8 mouse cellular contexts compared by ENCODE assay signal in genomic region chr3:15154153-15154552, GRCm38 (mm10).
DNase-seq lines count a peak whose midpoint lies in the region; ATAC-seq lines count a peak whose summit lies in the region.

No protein-coding gene starts in this region.

- no peak overlapping the region for H3K4me2 ChIP-seq in lung, embryonic 15.5 days

- peak; percentile 76; the same call in 1 of the 2 replicates for ATAC-seq in lung, embryonic 15.5 days (ENCODE audit: borderline replicate concordance, extremely low read depth, low FRiP score, low TSS enrichment)
- no peak for ATAC-seq in erythroblast, adult 5-6 weeks (replicated peaks; ENCODE audit: low FRiP score, poor library complexity, severe bottlenecking)

- no peaks in the 10 kb centered on the region for H3K27me3 ChIP-seq in lung, embryonic 15.5 days

- peak overlapping the region; percentile 27 for H3K27ac ChIP-seq in lung, embryonic 15.5 days

- no peak overlapping the region for H3K9ac ChIP-seq in lung, embryonic 15.5 days

- peaks cover 14% of the 10 kb centered on the region for H3K4me1 ChIP-seq in lung, embryonic 15.5 days

- no peaks in the 10 kb centered on the region for H3K36me3 ChIP-seq in lung, embryonic 15.5 days

- H3K4me3 ChIP-seq in lung, embryonic 15.5 days = no peak overlapping the region

- WGBS in lung, embryonic 15.5 days = 33% methylated on average over 3 of the region's 3 CpGs

- peak; percentile 26 for DNase-seq in gastrocnemius, adult 18-20 months (ENCODE audit: low spot score)
- no peak for DNase-seq in gastrocnemius, adult 8-10 months (ENCODE audit: low spot score in 2 of 2)
- peak; percentile 84 for DNase-seq in adipocyte (ENCODE audit: low spot score)
- DNase-seq in fat pad, adult 2 months (ENCODE audit: extremely low read depth, low read depth, low spot score) = peak; percentile 89
- DNase-seq in layer of hippocampus, adult 11-12 months (ENCODE audit: low spot score) = peak; percentile 81
- DNase-seq in thymus, postnatal 0 days (ENCODE audit: low spot score) = no peak

- H3K9me3 ChIP-seq in lung, embryonic 15.5 days = no peaks in the 10 kb centered on the region

Comparison
In these comparisons a context has a peak if more than half of its experiments do, and no peak if none do; other contexts are left out.
1. DNase-seq: peak in gastrocnemius, adult 18-20 months (single experiment), adipocyte (single experiment), fat pad, adult 2 months (single experiment) and layer of hippocampus, adult 11-12 months (single experiment); none in gastrocnemius, adult 8-10 months (0 of 2) and thymus, postnatal 0 days (single experiment).